9 mouse cellular contexts compared by ENCODE assay signal in genomic region chr9:89736932-89737705, GRCm38 (mm10). TPM values are rescaled to one million over a fixed set of nuclear protein-coding genes. Genes with fewer than 3 reads are reported as not detected.
A peak's percentile ranks its signal among the peaks of the same experiment; 100 is the strongest.
DNase-seq lines count a peak whose midpoint lies in the region; ATAC-seq and TF ChIP-seq lines count a peak whose summit lies in the region.
"Had no signal": no experiment of that assay in that cellular context is flagged by ENCODE, and none has a peak within 500 bp of the region (broad histone marks: within the 10 kb centered on the region; RNA-seq: fewer than 3 reads in every experiment).

No protein-coding gene starts in this region.

- 7% methylated on average over 20 of the region's 20 CpGs for WGBS in embryonic facial prominence, embryonic 11.5 days
- 6% methylated on average over 20 of the region's 20 CpGs for WGBS in hindbrain, postnatal 0 days
- 8% methylated on average over 20 of the region's 20 CpGs for WGBS in lung, embryonic 14.5 days

- H3K4me2 ChIP-seq in embryonic facial prominence, embryonic 11.5 days (ENCODE audit: low read depth, low read length), result no peak overlapping the region
- H3K4me2 ChIP-seq in hindbrain, postnatal 0 days (ENCODE audit: low read depth, low read length), result peak overlapping the region; percentile 59
- H3K4me2 ChIP-seq in lung, embryonic 14.5 days, result no peak overlapping the region

- no peaks in the 10 kb centered on the region for H3K4me1 ChIP-seq in ES-Bruce4 (ENCODE audit: control insufficient read depth, insufficient read depth, low read length)
- no peaks in the 10 kb centered on the region for H3K4me1 ChIP-seq in embryonic facial prominence, embryonic 11.5 days (ENCODE audit: control insufficient read depth, insufficient read depth, low read length)
- H3K4me1 ChIP-seq in hindbrain, postnatal 0 days (ENCODE audit: insufficient read depth, low read length), result 0 out of 2 replicates have a peak, but pooled peaks cover 4% of the 10 kb centered on the region
- H3K4me1 ChIP-seq in lung, embryonic 14.5 days (ENCODE audit: insufficient read depth), result no peaks in the 10 kb centered on the region
- H3K4me1 ChIP-seq: megakaryocyte, embryonic 14.5 days had no signal

- no peak for TF ChIP-seq POLR2A in ES-Bruce4 (IDR thresholded peaks at IDR 0.05; ENCODE audit: insufficient read depth, low read length)

- H3K9me3 ChIP-seq in ES-Bruce4 (replicated peaks; ENCODE audit: control insufficient read depth, insufficient read depth, low read length, poor library complexity, severe bottlenecking), result no peaks in the 10 kb centered on the region
- no peaks in the 10 kb centered on the region for H3K9me3 ChIP-seq in embryonic facial prominence, embryonic 11.5 days (replicated peaks; ENCODE audit: control insufficient read depth, low read length)
- no peaks in the 10 kb centered on the region for H3K9me3 ChIP-seq in hindbrain, postnatal 0 days (ENCODE audit: low read length)
- no peaks in the 10 kb centered on the region for H3K9me3 ChIP-seq in lung, embryonic 14.5 days (ENCODE audit: low read depth, low read length)
- H3K9me3 ChIP-seq: megakaryocyte, embryonic 14.5 days had no signal

- peak; percentile 6 for TF ChIP-seq CTCF in ES-Bruce4 (IDR thresholded peaks at IDR 0.05; ENCODE audit: low read depth, low read length)
- no peak; the same call in 1 of the 2 replicates for TF ChIP-seq CTCF in hindbrain, postnatal 0 days (IDR thresholded peaks at IDR 0.05; ENCODE audit: low read depth)
- TF ChIP-seq CTCF in lung, embryonic 14.5 days (IDR thresholded peaks at IDR 0.05; ENCODE audit: low read depth), result peak; percentile 36

- H3K9ac ChIP-seq in ES-Bruce4 (ENCODE audit: low read depth, poor library complexity, severe bottlenecking), result no peak overlapping the region
- no peak overlapping the region for H3K9ac ChIP-seq in embryonic facial prominence, embryonic 11.5 days (replicated peaks; ENCODE audit: low read length)
- H3K9ac ChIP-seq in hindbrain, postnatal 0 days (replicated peaks; ENCODE audit: low read length), result 0 out of 2 replicates have a peak overlapping the region, but pooled peaks have one; percentile 13
- no peak overlapping the region for H3K9ac ChIP-seq in lung, embryonic 14.5 days

- no peaks in the 10 kb centered on the region for H3K36me3 ChIP-seq in ES-Bruce4 (ENCODE audit: control insufficient read depth, insufficient read depth, low read length, poor library complexity, severe bottlenecking)
- H3K36me3 ChIP-seq in embryonic facial prominence, embryonic 11.5 days (replicated peaks; ENCODE audit: control insufficient read depth, insufficient read depth, low read depth, low read length), result no peaks in the 10 kb centered on the region
- H3K36me3 ChIP-seq in hindbrain, postnatal 0 days (ENCODE audit: insufficient read depth, low read length), result no peaks in the 10 kb centered on the region
- no peaks in the 10 kb centered on the region for H3K36me3 ChIP-seq in lung, embryonic 14.5 days (ENCODE audit: insufficient read depth)

- TF ChIP-seq EP300 in ES-Bruce4 (IDR thresholded peaks at IDR 0.05; ENCODE audit: insufficient read depth, low read depth, low read length), result no peak

- no peak overlapping the region for H3K4me3 ChIP-seq in ES-Bruce4 (ENCODE audit: low read depth, low read length)
- H3K4me3 ChIP-seq in embryonic facial prominence, embryonic 11.5 days (ENCODE audit: low read depth, low read length), result no peak overlapping the region
- H3K4me3 ChIP-seq in hindbrain, postnatal 0 days (ENCODE audit: low read length), result peak overlapping the region; percentile 39
- no peak overlapping the region for H3K4me3 ChIP-seq in lung, embryonic 14.5 days (ENCODE audit: low read depth, low read length)
- H3K4me3 ChIP-seq: erythroblast, embryonic 14.5 days; megakaryocyte, embryonic 14.5 days had no signal

- 0 out of 2 replicates have a peak, but pooled peaks have one; percentile 56 for ATAC-seq in embryonic facial prominence, embryonic 11.5 days (replicated peaks; ENCODE audit: insufficient number of reproducible peaks, low FRiP score, low TSS enrichment, low read depth)
- no peak for ATAC-seq in hindbrain, postnatal 0 days
- peak; percentile 77; the same call in 1 of the 2 replicates for ATAC-seq in lung, embryonic 14.5 days (ENCODE audit: insufficient read depth)
- no peak for ATAC-seq in activated CD4-positive, CD25-positive, alpha-beta regulatory T cell, adult 4 months

- DNase-seq in Muller cell, postnatal 12 days (ENCODE audit: inconsistent ontology term), result peak; percentile 53
- peak; percentile 78 for DNase-seq in embryonic facial prominence, embryonic 11.5 days (ENCODE audit: low spot score)
- DNase-seq in hindbrain, postnatal 0 days (ENCODE audit: low spot score), result peak; percentile 20
- peak; percentile 80 for DNase-seq in lung, embryonic 14.5 days
- peak; percentile 47 for DNase-seq in retina, postnatal 1 day

- no peaks in the 10 kb centered on the region for H3K27me3 ChIP-seq in ES-Bruce4 (ENCODE audit: control insufficient read depth, insufficient read depth, low read length, poor library complexity, severe bottlenecking)
- no peaks in the 10 kb centered on the region for H3K27me3 ChIP-seq in embryonic facial prominence, embryonic 11.5 days (ENCODE audit: control insufficient read depth, insufficient read depth, low read length)
- peaks cover 14% of the 10 kb centered on the region; the same call in 1 of the 2 replicates for H3K27me3 ChIP-seq in hindbrain, postnatal 0 days (ENCODE audit: insufficient read depth, low read length)
- no peaks in the 10 kb centered on the region; the same call in 1 of the 2 replicates for H3K27me3 ChIP-seq in lung, embryonic 14.5 days (ENCODE audit: insufficient read depth, low read length)

- no peak overlapping the region for H3K27ac ChIP-seq in ES-Bruce4 (ENCODE audit: insufficient read depth, low read length)
- H3K27ac ChIP-seq in embryonic facial prominence, embryonic 11.5 days (replicated peaks; ENCODE audit: low read depth, low read length), result no peak overlapping the region
- H3K27ac ChIP-seq in hindbrain, postnatal 0 days, result no peak overlapping the region
- no peak overlapping the region for H3K27ac ChIP-seq in lung, embryonic 14.5 days (ENCODE audit: low read depth)

RNA-seq across cellular contexts. Expression of gene Ankrd34c, which starts 1.2 kb away (rescaled TPM):
- not detected in 2 replicates for polyA plus RNA-seq in ES-Bruce4 (2011; ENCODE audit: insufficient read depth, insufficient read length, low read depth, missing spikeins)
- 0.11 and 0.17 TPM in 2 replicates for polyA plus RNA-seq in embryonic facial prominence, embryonic 11.5 days (2014; fragmentation: Nextera tagmentation; extraction: Ambion mirVana)
- 1.8 and 2.8 TPM in 2 replicates for total RNA-seq in hindbrain, postnatal 0 days (2014; rRNA removed)
- 1.3 and 1.4 TPM in 2 replicates for polyA plus RNA-seq in hindbrain, postnatal 0 days (2015; fragmentation: Nextera tagmentation; extraction: Ambion mirVana)
- polyA plus RNA-seq in lung, embryonic 14.5 days (2014; fragmentation: Nextera tagmentation; extraction: Ambion mirVana), result not detected in 2 replicates
- polyA plus RNA-seq in activated CD4-positive, CD25-positive, alpha-beta regulatory T cell, adult 4 months (2017; shearing (Covaris generic)), result not detected
- polyA plus RNA-seq: erythroblast, embryonic 14.5 days had no signal

RNA-seq across cellular contexts. Expression of gene Tmed3, which starts 32.3 kb away (rescaled TPM):
- 12.8 and 18.8 TPM in 2 replicates for polyA plus RNA-seq in ES-Bruce4 (2011; ENCODE audit: insufficient read depth, insufficient read length, low read depth, missing spikeins)
- 49.0 and 57.5 TPM in 2 replicates for polyA plus RNA-seq in embryonic facial prominence, embryonic 11.5 days (2014; fragmentation: Nextera tagmentation; extraction: Ambion mirVana)
- total RNA-seq in hindbrain, postnatal 0 days (2014; rRNA removed), result 68.2 and 70.4 TPM in 2 replicates
- 60.0 and 63.1 TPM in 2 replicates for polyA plus RNA-seq in hindbrain, postnatal 0 days (2015; fragmentation: Nextera tagmentation; extraction: Ambion mirVana)
- polyA plus RNA-seq in lung, embryonic 14.5 days (2014; fragmentation: Nextera tagmentation; extraction: Ambion mirVana), result 90.9 and 91.9 TPM in 2 replicates
- polyA plus RNA-seq in activated CD4-positive, CD25-positive, alpha-beta regulatory T cell, adult 4 months (2017; shearing (Covaris generic)), result 10 to 100 TPM; 65.9 to 76.1 TPM

Comparison
In these comparisons a context has a peak if more than half of its experiments do, and no peak if none do; other contexts are left out.
1. DNase-seq: peak in every context shown above with its lines; median percentile 80 in lung, embryonic 14.5 days; 78 in embryonic facial prominence, embryonic 11.5 days; 53 in Muller cell, postnatal 12 days; 47 in retina, postnatal 1 day; 20 in hindbrain, postnatal 0 days.
2. ATAC-seq: peak in embryonic facial prominence, embryonic 11.5 days (single experiment) and lung, embryonic 14.5 days (single experiment); none in hindbrain, postnatal 0 days (single experiment) and activated CD4-positive, CD25-positive, alpha-beta regulatory T cell, adult 4 months (single experiment).